Mouse (Mus musculus) neutrophil, adult 59 days (primary cell): ENCODE data around the gene Tmod3. TPM values are rescaled to one million over a fixed set of nuclear protein-coding genes. Genes with fewer than 3 reads are reported as not detected.

Experiments used
- total RNA-seq, 2 experiments: library from RNA; stranded (reverse); gene quantifications; 1 replicate in 1 of 2; 2 replicates in 1 of 2; pipeline ENCODE4 v1.2.4; 2023

The Tmod3 gene
- 10 to 100 TPM; 80.7 to 90.7 TPM for total RNA-seq

DNA sequence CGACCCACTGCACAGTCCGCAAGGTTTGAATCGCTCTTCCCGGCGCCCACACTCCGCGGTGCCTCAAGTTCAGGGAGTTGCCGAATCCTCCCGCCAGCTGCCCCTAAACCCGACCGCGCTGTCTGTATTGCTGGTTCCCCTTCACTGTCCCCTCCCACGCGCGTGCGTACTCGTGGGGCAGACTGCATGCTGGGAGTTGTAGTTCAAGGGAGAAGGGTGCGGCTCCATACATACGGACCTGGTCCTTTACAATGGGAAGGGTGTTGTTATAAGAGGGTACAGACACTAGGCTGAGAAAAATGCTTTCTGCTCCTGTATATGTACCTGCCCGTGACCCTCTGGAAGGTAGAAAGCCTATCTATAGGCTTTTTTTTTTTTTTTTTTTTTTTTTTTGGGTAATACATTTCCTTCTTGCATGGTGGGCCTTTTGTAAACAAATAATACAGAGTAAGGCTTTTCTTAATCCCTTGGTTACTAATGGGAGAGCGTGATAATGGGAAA lies at the start of gene Tmod3:
Gene Tmod3 (minus strand): TSS at position 146 of the 501 bp plus-strand sequence.

Other genes starting within 250 kb of the Tmod3 start
- gene Bcl2l10, start 211.9 kb downstream of the Tmod3 start, total RNA-seq: not detected
- 10 to 100 TPM; 59.8 to 74.4 TPM for gene Mapk6, start 149.7 kb downstream of the Tmod3 start, total RNA-seq
- gene Leo1, start 118.1 kb downstream of the Tmod3 start, total RNA-seq: 10 to 100 TPM; 12.1 to 13.2 TPM
- not detected for gene Tmod2, start 51.7 kb upstream of the Tmod3 start, total RNA-seq
- gene Lysmd2, start 66.1 kb upstream of the Tmod3 start, total RNA-seq: not detected
- not detected for gene Scg3, start 124.4 kb upstream of the Tmod3 start, total RNA-seq
- gene Bmp5, start 215.7 kb upstream of the Tmod3 start, total RNA-seq: under 1 TPM in 1 of 2 experiments, not detected in 1; 0.15 TPM